Mouse (Mus musculus) lung, embryonic 15.5 days (tissue): Measurements from ENCODE around the gene Farsb. TPM values are rescaled to one million over a fixed set of nuclear protein-coding genes. Genes with fewer than 3 reads are reported as not detected.

Experiments
- ATAC-seq: fragments of 200-750 bp; cut with Nextera tagmentation; 2 replicates; pipeline ENCODE4 v1.8.0; 2017; ENCODE audit warnings: moderate number of reproducible peaks, borderline replicate concordance; ENCODE audit not compliant: low FRiP score, low TSS enrichment; ENCODE audit errors: extremely low read depth
- H3K27ac ChIP-seq: fragments of 300-500 bp; sonication (generic); 2 replicates; pipeline ENCODE4 v1.5.1; 2015; ENCODE audit warnings: moderate library complexity, mild to moderate bottlenecking, inconsistent platforms
- H3K27me3 ChIP-seq: fragments of 300-500 bp; sonication (generic); 2 replicates; pipeline ENCODE4 v1.6.1; 2015; ENCODE audit warnings: inconsistent platforms
- H3K36me3 ChIP-seq: fragments of 300-500 bp; sonication (generic); 2 replicates; pipeline ENCODE4 v1.6.1; 2015; ENCODE audit warnings: inconsistent platforms
- H3K4me1 ChIP-seq: fragments of 300-500 bp; sonication (generic); 2 replicates; pipeline ENCODE4 v1.6.1; 2015; ENCODE audit warnings: inconsistent platforms
- H3K4me2 ChIP-seq: fragments of 300-500 bp; sonication (generic); 2 replicates; pipeline ENCODE4 v1.6.1; 2015; ENCODE audit warnings: inconsistent platforms, mild to moderate bottlenecking, moderate library complexity
- H3K4me3 ChIP-seq: fragments of 300-500 bp; sonication (generic); 2 replicates; pipeline ENCODE4 v1.5.1; 2015; ENCODE audit warnings: mild to moderate bottlenecking, inconsistent platforms
- H3K9ac ChIP-seq: fragments of 300-500 bp; sonication (generic); 2 replicates; pipeline ENCODE4 v1.6.1; 2015; ENCODE audit warnings: inconsistent platforms
- H3K9me3 ChIP-seq: fragments of 300-500 bp; sonication (generic); 2 replicates; pipeline ENCODE4 v1.6.1; 2016; ENCODE audit warnings: inconsistent platforms
- WGBS: fragments of 180-500 bp; shearing (Covaris S2); methylation state at CpG from one replicate; pipeline ENCODE4 v1.1.7; 2015; 5-methylcytosine and 5-hydroxymethylcytosine counted together
- polyA plus RNA-seq: library from polyadenylated mRNA; unstranded; fragments of >200 nt; fragmentation: Nextera tagmentation; extraction: Ambion mirVana; gene quantifications from 2 replicates; pipeline ENCODE4 v1.2.1, GENCODE M21; 2015

Farsb gene
- polyA plus RNA-seq, 1 experiment from 2014 or later, result 129 TPM

DNA sequence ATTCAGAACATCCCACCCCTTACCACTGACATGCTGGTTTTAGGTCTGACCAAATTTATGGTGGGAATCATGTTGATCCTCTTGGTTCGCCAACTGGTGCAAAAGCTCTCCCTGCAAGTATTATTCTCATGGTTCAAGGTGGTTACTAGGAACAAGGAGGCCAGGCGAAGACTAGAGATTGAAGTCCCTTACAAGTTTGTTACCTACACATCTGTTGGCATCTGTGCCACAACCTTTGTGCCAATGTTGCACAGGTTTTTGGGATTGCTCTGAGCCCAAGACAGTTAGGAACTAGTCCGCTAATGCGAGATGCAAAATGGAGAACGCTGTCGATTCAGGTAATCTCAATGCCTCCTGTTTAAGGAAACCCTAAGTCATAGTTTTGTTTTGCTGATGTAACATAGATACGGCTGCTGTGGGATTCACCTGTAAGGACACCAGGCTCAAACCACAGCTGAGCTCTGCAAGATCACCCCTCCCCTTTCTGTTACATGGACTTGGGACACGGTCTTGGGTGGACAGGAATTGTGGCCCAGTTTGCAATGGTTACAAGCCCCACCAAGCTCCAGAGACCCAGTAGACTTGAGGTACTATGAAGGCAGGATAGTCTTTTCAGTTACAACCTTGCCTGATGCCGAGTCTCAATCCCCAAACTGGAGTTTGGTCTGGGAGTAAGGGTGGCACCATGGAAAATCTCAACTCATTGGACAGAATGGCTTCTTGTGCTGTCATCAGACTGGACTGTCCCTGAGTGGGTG, 71.4 kb downstream of the Farsb start:
- no peaks in the 10 kb centered on the region for H3K9me3 ChIP-seq
- 93% methylated on average over 9 of the region's 9 CpGs for WGBS
- H3K36me3 ChIP-seq, result peaks cover 7% of the 10 kb centered on the region; the same call in 1 of the 2 replicates
- no peak overlapping the region for H3K27ac ChIP-seq
- no peaks in the 10 kb centered on the region for H3K4me1 ChIP-seq
- H3K4me2 ChIP-seq, result no peak overlapping the region
- no peak for ATAC-seq
- no peak overlapping the region for H3K9ac ChIP-seq
- H3K4me3 ChIP-seq, result no peak overlapping the region
- H3K27me3 ChIP-seq, result no peaks in the 10 kb centered on the region

DNA sequence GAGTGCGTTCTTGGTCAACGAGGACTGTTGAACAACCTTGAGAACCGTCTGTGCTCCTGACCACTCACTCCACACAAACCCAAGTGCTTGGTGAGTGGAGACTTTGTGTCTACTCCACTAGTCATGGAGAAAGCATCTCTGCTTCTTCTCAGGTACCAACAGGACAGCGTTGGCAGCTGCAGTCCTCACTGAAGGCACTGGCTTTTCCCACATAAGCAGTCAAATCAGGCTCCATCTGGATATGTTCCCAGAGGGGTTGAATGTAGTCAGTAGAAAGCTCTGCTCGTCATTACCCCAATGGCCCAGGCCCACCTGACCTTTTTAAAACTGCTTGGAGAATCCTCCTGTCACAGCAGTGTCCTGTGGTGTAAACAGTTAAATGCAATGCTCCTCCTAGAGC, 74.3 kb downstream of the Farsb start:
- Histone ChIP-seq H3K36me3 (no peaks in the 10 kb centered on the region), H3K27me3 (no peaks in the 10 kb centered on the region), H3K9me3 (no peaks in the 10 kb centered on the region), H3K27ac (no peak overlapping the region), H3K4me1 (no peaks in the 10 kb centered on the region), H3K4me2 (no peak overlapping the region), H3K9ac (no peak overlapping the region), H3K4me3 (no peak overlapping the region)
- ATAC-seq, result no peak
- WGBS, result 79% methylated on average over 5 of the region's 5 CpGs

DNA sequence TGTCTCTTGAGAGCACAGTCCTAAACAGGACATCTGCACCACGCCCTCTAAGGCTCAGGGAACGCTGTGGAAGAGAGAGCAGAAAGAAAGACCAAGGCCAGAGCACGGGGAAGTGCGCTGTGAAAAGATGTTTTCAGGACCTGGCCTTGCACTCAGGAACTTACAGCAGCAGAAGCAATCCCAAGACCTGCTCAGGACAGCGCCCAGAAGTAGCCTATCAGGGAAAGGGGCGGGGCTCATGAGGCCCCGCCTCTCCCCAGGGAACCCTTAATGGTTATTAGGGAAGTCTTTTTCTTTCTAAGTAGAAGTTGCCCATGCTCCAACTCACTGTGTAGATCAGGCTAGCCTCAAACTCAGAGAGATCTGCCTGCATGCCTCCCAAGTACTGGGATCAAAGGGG, 76.0 kb downstream of the Farsb start:
- no peak overlapping the region for H3K9ac ChIP-seq
- H3K4me1 ChIP-seq, result no peaks in the 10 kb centered on the region
- WGBS, result 19% methylated on average over 7 of the region's 7 CpGs
- H3K36me3 ChIP-seq, result no peaks in the 10 kb centered on the region
- no peak overlapping the region for H3K27ac ChIP-seq
- no peaks in the 10 kb centered on the region for H3K27me3 ChIP-seq
- ATAC-seq, result no peak
- no peak overlapping the region for H3K4me2 ChIP-seq
- no peak overlapping the region for H3K4me3 ChIP-seq
- H3K9me3 ChIP-seq, result no peaks in the 10 kb centered on the region

DNA sequence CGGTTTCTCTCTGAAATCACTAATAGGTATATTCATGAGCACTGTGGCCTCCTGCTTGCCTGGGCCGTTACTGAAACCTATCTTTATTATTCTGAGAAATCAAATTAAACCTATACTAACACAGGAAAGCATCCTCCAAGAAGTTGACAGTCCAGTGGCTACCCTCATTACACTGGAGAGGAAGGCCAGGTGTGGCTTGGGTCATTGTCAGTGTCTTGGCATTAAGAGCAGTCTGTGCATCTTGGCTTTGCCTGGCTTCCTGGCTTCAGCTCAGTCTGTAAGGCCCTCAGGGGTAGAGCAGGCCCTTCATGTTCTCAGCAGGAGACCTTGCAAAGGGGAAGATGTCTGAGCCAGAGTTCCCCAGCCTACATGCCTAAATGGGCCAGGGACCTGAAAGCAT, 79.3 kb downstream of the Farsb start:
- H3K27ac ChIP-seq, result no peak overlapping the region
- 86% methylated on average over 2 of the region's 2 CpGs for WGBS

DNA sequence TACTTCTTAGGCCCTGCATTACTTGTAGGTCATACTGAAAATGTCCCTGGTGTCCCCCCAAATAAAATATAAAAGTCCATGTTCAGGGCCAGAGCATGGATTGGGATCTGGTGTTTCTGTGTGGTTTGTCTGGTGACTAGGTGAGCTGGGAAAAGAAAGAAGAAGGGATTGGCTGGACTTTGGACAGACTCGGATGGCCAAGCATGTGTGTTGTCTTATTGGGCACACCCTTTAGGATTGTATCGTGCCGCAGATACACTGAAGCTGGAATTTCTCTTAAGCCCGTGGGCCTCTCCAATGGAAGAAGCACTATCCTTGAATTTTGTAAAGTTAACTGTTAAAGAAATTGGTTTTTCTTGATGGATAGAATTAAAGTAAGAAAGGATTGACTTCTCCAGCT, 87.3 kb downstream of the Farsb start:
- WGBS, result 86% methylated on average over 4 of the region's 4 CpGs
- H3K27ac ChIP-seq, result no peak overlapping the region
- ATAC-seq, result no peak
- no peaks in the 10 kb centered on the region for H3K36me3 ChIP-seq
- H3K4me1 ChIP-seq, result no peaks in the 10 kb centered on the region
- no peaks in the 10 kb centered on the region for H3K9me3 ChIP-seq
- no peak overlapping the region for H3K9ac ChIP-seq
- no peak overlapping the region for H3K4me2 ChIP-seq
- no peaks in the 10 kb centered on the region for H3K27me3 ChIP-seq
- H3K4me3 ChIP-seq, result no peak overlapping the region

More for the DNA sequence above, 79.3 kb downstream of the Farsb start:
- Histone ChIP-seq H3K4me3 (no peak overlapping the region), H3K9me3 (no peaks in the 10 kb centered on the region), H3K4me1 (no peaks in the 10 kb centered on the region), H3K9ac (no peak overlapping the region), H3K36me3 (no peaks in the 10 kb centered on the region), H3K4me2 (no peak overlapping the region), H3K27me3 (no peaks in the 10 kb centered on the region)
- no peak for ATAC-seq

DNA sequence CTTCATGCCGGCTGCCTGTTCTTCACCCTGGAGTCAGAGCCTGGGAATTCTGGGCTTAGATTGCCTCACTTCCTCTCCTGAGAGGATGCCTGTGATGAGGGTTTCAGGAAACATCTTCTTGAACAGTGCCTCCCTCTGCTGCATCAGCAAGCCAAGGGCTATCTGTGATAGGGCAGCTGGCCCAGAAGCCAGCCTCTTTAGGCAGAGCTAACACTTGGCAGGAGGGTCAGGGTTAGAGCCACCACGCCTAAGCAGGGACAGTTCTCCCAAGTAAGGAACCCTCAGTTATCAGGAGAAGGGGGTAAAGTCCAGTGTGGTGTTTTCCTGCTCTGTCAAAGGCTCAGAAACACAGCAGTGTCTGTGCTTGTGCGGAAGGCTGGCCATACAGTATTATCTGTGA, 88.9 kb downstream of the Farsb start:
- no peak overlapping the region for H3K27ac ChIP-seq
- no peaks in the 10 kb centered on the region for H3K36me3 ChIP-seq
- H3K27me3 ChIP-seq, result no peaks in the 10 kb centered on the region
- no peak overlapping the region for H3K9ac ChIP-seq
- 64% methylated on average over 3 of the region's 3 CpGs for WGBS
- no peak overlapping the region for H3K4me2 ChIP-seq
- H3K4me3 ChIP-seq, result no peak overlapping the region
- H3K9me3 ChIP-seq, result no peaks in the 10 kb centered on the region
- peaks cover 7% of the 10 kb centered on the region; the same call in 1 of the 2 replicates for H3K4me1 ChIP-seq
- ATAC-seq, result no peak

DNA sequence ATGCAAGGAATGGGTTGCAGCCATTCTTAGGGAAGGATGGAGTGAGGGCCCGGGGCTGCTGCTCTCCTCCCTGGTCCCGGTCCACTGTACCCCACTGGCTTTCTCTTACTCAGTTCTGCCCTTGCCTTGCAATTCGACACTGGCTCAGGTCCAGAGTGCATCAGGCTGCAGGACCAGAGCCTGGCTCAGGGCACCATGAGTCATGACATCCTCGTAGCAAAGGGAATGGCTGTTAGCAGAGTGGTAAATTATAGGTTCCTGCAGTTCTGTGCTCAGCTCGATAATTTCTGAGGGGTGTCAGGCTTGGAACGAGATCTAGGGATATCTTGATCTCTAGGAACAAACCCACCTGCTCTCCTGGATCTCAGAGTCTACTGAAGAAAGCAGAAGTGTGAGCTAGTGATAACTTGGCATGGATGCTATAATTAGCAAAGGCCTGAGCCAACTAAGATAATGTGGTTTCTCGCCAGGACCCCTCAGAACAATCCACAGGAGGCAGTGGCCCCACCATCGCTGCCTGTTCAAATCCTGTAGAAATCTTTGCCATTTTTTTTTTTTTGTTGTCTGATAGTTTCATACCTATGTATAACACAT, 92.3 kb downstream of the Farsb start:
- H3K4me2 ChIP-seq, result no peak overlapping the region
- no peaks in the 10 kb centered on the region for H3K9me3 ChIP-seq
- 44% methylated on average over 8 of the region's 8 CpGs for WGBS
- no peaks in the 10 kb centered on the region for H3K36me3 ChIP-seq
- ATAC-seq, result no peak
- H3K9ac ChIP-seq, result no peak overlapping the region
- no peaks in the 10 kb centered on the region for H3K27me3 ChIP-seq
- no peak overlapping the region for H3K4me3 ChIP-seq
- H3K27ac ChIP-seq, result no peak overlapping the region
- peaks cover 7% of the 10 kb centered on the region; the same call in 1 of the 2 replicates for H3K4me1 ChIP-seq

DNA sequence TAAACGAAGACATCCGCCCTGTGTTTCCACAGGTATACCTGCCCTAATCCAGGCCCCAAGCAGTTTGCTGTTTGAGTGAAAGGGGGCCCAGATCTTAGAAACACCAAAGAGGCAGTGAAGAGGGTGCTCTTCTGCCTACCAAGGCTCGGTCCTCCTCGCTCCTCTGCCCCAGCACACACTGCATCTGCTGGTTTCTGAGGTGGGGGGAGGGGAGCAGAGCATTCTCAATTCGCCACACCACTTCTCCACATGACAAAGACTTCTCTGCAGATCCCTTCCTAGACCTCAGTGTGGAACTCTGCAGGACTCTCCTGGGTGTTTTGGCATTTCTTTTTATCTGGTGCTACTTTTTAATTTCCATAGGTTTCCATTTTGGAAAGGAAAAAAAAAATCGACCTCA, 93.0 kb downstream of the Farsb start:
- no peaks in the 10 kb centered on the region for H3K36me3 ChIP-seq
- H3K4me2 ChIP-seq, result no peak overlapping the region
- no peak overlapping the region for H3K4me3 ChIP-seq
- H3K9ac ChIP-seq, result no peak overlapping the region
- no peaks in the 10 kb centered on the region for H3K27me3 ChIP-seq
- H3K9me3 ChIP-seq, result no peaks in the 10 kb centered on the region
- H3K4me1 ChIP-seq, result peaks cover 7% of the 10 kb centered on the region; the same call in 1 of the 2 replicates
- 37% methylated on average over 6 of the region's 6 CpGs for WGBS
- no peak overlapping the region for H3K27ac ChIP-seq
- ATAC-seq, result no peak

DNA sequence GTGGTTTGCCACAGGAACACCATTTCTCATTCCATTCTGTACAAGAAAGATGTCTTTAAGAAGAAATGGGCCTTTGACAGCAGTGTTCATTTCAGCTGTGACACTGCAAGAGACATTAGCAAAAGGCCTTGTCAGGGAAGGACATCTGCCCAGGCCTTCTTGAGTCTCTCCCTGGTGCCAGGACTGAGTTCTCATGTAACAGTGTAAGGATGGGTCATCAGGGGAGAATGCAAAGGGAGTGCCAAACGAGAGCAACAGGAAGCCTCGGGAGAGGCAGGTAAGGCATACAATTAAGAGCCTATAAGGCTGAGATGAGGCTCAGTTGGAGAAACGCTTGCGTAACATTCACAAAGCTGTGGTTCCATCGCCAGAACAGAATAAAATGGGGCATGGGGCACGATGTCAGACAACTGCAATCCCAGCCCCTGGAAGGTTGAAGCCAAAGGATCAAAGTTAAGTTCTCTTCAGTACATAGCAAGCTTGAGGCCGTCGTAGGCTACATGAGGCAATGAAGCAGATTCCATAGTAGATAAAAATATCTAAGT, 93.4 kb downstream of the Farsb start:
- Histone ChIP-seq H3K36me3 (no peaks in the 10 kb centered on the region), H3K27ac (no peak overlapping the region), H3K4me2 (no peak overlapping the region), H3K27me3 (no peaks in the 10 kb centered on the region), H3K9me3 (no peaks in the 10 kb centered on the region), H3K4me1 (peaks cover 7% of the 10 kb centered on the region; the same call in 1 of the 2 replicates), H3K4me3 (no peak overlapping the region), H3K9ac (no peak overlapping the region)
- ATAC-seq, result no peak
- WGBS, result 63% methylated on average over 8 of the region's 8 CpGs

DNA sequence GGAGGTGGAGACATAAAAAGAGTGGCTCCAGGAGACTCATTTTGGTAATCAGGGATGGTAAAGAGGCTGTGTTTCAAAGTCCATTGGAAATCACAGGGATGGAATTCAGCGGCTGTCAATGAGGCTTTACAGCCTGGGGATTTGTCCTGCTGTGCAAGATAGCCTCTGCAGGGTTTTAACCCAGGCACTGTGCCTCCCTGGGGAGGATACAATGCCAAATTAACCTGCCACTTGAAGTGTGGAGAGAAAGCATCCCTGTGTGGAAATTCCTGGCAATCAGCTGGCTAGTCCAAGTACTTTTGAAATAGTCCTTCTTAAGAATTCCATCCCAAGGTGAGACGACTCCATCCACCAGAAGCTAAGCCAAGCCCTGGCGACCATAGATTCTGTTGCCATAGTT, 99.8 kb downstream of the Farsb start:
- H3K27ac ChIP-seq, result no peak overlapping the region
- WGBS, result 18% methylated on average over 3 of the region's 3 CpGs
- no peaks in the 10 kb centered on the region for H3K9me3 ChIP-seq
- no peaks in the 10 kb centered on the region for H3K36me3 ChIP-seq
- no peaks in the 10 kb centered on the region for H3K27me3 ChIP-seq
- no peak overlapping the region for H3K9ac ChIP-seq
- no peak overlapping the region for H3K4me2 ChIP-seq
- no peak for ATAC-seq
- H3K4me3 ChIP-seq, result no peak overlapping the region
- no peaks in the 10 kb centered on the region for H3K4me1 ChIP-seq

DNA sequence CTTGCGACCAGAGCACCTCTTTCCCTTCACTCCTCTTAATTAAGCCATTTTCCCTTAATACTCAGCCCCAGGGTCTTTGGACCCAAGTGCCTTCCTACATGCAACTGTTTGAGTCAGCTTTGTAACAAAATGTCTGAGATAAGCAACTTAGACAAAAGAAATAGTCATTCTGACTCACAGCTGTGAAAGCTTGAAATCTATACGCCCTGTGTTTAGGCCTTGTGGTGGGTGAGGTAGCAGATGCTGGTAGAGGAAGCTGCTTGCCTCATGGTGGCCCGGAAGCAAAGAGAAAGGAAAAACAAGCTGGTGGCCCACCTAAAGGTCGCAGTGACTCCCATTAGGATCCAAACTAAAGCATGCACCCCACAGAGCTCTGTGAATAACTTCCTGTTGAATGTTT, 100.8 kb downstream of the Farsb start:
- Histone ChIP-seq H3K4me1 (no peaks in the 10 kb centered on the region), H3K27me3 (no peaks in the 10 kb centered on the region)

DNA sequence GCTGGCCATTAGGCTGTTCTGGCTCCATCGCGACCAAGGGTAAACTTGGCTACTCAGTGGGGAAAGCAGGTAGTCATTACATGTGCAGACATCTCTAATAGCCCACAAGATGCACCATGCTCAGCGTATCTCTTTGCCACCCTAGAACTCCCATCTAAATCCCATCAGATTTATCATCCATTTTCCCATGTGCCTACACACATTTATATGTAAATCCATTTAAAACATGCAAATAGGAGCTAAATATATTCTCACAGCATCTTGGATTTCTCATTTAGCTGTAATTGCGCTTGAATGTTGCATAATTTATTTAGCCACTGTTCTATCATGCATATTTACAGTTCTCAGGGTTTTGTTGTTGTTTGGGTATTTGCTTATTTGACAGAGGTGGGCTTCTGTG, 107.7 kb downstream of the Farsb start:
- H3K4me3 ChIP-seq, result no peak overlapping the region
- no peaks in the 10 kb centered on the region for H3K9me3 ChIP-seq
- no peak for ATAC-seq
- H3K4me2 ChIP-seq, result no peak overlapping the region
- 92% methylated on average over 4 of the region's 4 CpGs for WGBS
- H3K4me1 ChIP-seq, result no peaks in the 10 kb centered on the region
- no peak overlapping the region for H3K9ac ChIP-seq
- no peaks in the 10 kb centered on the region for H3K27me3 ChIP-seq
- no peaks in the 10 kb centered on the region for H3K36me3 ChIP-seq
- no peak overlapping the region for H3K27ac ChIP-seq

More for the DNA sequence above, 100.8 kb downstream of the Farsb start:
- ATAC-seq, result no peak
- no peaks in the 10 kb centered on the region for H3K36me3 ChIP-seq
- no peak overlapping the region for H3K27ac ChIP-seq
- no peak overlapping the region for H3K9ac ChIP-seq
- no peak overlapping the region for H3K4me3 ChIP-seq
- H3K9me3 ChIP-seq, result no peaks in the 10 kb centered on the region
- WGBS, result 70% methylated on average over 4 of the region's 4 CpGs
- no peak overlapping the region for H3K4me2 ChIP-seq
